Mouse (Mus musculus): ENCODE results near the gene Msh6. TPM values are rescaled to one million over a fixed set of nuclear protein-coding genes. Genes with fewer than 3 reads are reported as not detected.
"Not testable (repeated sequence)": the region's sequence is repeated elsewhere in the genome, so short reads cannot be mapped to it uniquely, and the experiment has no call there.

Msh6 gene
- polyA plus RNA-seq, 1 experiment from 2014 or later: 28.6 TPM

GRCm38 (mm10) chr17:87963081-87964075 is 11.5 kb upstream of the Msh6 start:
- Histone ChIP-seq H3K27ac (replicated peaks) (no peak overlapping the region), H3K36me3 (no peaks in the 10 kb centered on the region), H3K9ac (no peak overlapping the region), H3K9me3 (peaks cover 10% of the 10 kb centered on the region; the same call in 1 of the 2 replicates), H3K4me1 (no peaks in the 10 kb centered on the region), H3K4me3 (no peak overlapping the region), H3K27me3 (replicated peaks) (no peaks in the 10 kb centered on the region), H3K4me2 (no peak overlapping the region)
- 83% methylated on average over 14 of the region's 14 CpGs for WGBS
- no peak for ATAC-seq (ENCODE audit: extremely low read depth, insufficient number of reproducible peaks, low FRiP score, low TSS enrichment)

DNA sequence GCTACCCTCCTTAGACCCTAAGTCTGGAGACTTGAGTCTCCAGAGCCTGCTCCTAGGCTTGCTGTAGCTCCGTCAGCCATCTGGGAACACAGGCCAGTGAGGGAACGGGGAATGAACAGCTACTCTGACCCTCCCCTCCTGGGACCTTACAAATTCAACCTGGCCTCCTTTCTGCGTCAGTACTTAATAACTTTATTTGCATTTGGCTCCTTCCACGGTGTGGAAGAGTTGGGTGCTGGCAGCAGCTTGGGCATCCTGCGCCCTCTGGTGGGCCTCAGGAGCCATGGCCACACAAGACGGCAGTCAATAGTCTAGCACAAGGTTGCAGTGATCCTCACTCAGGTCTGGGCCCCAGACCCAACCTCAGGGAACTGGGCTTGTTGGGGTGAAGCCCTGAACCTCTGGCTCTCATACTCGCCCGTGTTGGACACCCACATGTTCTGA is 6.4 kb upstream of the Msh6 start:
- H3K4me2 ChIP-seq; H3K36me3 ChIP-seq; ATAC-seq (ENCODE audit: extremely low read depth, insufficient number of reproducible peaks, low FRiP score, low TSS enrichment); H3K9ac ChIP-seq; H3K4me3 ChIP-seq; H3K27me3 ChIP-seq (replicated peaks); H3K27ac ChIP-seq (replicated peaks); H3K4me1 ChIP-seq; H3K9me3 ChIP-seq: not testable (repeated sequence)
- WGBS: 37% methylated on average over 6 of the region's 8 CpGs

DNA sequence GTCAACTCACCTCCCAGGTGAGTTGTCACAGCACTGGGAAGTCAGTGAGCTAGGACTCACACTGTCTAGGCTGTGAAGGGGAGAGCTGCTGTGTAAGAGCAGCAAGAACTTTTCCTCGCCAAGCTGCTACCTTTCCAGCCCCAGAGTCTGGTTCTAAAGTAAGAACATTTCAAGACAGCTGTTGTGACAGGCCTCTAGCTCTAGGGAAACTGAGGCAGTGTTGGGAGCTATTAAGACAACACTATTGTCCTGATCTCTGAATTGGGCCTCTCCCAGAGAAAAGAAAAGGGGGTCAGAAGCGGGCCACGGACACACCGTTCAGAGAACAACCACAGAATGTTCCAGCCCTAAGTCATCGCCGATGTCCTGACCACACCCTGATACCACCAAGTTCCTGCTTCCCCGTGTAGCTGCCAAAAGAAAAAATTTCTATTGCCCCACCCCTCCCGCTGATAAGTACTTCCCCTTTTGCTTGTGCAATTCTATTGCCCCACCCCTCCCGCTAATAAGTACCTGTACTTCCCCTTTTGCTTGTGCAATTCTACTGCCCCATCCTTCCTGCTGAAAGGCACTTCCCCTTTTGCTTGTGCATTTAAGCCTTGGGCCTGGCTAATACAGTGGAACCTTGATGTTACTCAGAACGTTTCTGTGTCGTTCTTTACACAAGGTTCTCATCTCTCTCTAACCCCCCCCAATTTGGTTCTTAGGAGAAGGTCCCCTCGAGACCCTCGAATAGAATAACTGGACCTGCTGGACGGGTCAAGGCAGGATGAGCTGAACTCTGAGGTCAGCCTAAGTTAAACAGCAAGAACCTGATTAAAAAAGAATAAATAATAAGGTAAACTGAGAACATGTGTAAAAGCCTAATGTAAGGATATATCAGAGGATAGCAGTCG is 2.9 kb upstream of the Msh6 start:
- not testable (repeated sequence) for H3K27me3 ChIP-seq (replicated peaks); H3K27ac ChIP-seq (replicated peaks); H3K36me3 ChIP-seq; ATAC-seq (ENCODE audit: extremely low read depth, insufficient number of reproducible peaks, low FRiP score, low TSS enrichment); H3K4me2 ChIP-seq; H3K9ac ChIP-seq; H3K9me3 ChIP-seq; H3K4me3 ChIP-seq
- peaks cover 22% of the 10 kb centered on the region for H3K4me1 ChIP-seq
- WGBS: 74% methylated on average over 15 of the region's 15 CpGs

DNA sequence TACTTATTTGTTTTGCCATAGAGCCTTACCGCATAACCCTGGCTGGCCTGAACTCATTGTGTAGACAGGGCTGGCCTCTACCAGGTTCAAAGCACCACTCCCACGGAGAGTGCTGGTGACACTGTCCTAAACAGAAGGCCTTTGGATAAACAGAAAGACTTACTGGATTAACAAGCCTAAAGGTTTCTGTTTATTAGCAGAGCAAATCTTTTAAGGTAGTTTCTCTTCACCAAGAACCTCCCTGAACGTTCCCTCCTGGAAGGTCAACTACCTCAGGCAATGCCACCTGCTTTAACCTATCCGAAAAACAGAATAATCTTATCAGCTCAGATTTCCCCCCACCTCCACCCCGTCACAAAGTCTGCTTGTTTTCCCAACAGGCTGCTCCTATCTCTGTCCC is 2.0 kb upstream of the Msh6 start:
- peaks cover 8% of the 10 kb centered on the region for H3K36me3 ChIP-seq
- WGBS: 51% methylated on average over 5 of the region's 5 CpGs

GRCm38 (mm10) chr17:87973261-87974167 is 1.3 kb upstream of the Msh6 start:
- Histone ChIP-seq H3K27ac (replicated peaks) (no peak overlapping the region), H3K9me3 (no peaks in the 10 kb centered on the region), H3K4me1 (peaks cover 24% of the 10 kb centered on the region), H3K27me3 (replicated peaks) (no peaks in the 10 kb centered on the region), H3K36me3 (peaks cover 14% of the 10 kb centered on the region), H3K4me3 (peak overlapping the region; percentile 85; the same call in 1 of the 2 replicates), H3K4me2 (peak overlapping the region; percentile 86), H3K9ac (no peak overlapping the region)
- no peak for ATAC-seq (ENCODE audit: extremely low read depth, insufficient number of reproducible peaks, low FRiP score, low TSS enrichment)
- 63% methylated on average over 10 of the region's 10 CpGs for WGBS

More for the DNA sequence above, 2.0 kb upstream of the Msh6 start:
- Histone ChIP-seq H3K4me1 (peaks cover 24% of the 10 kb centered on the region), H3K4me3 (no peak overlapping the region), H3K27ac (replicated peaks) (no peak overlapping the region), H3K4me2 (no peak overlapping the region), H3K9ac (no peak overlapping the region), H3K27me3 (replicated peaks) (no peaks in the 10 kb centered on the region), H3K9me3 (no peaks in the 10 kb centered on the region)
- ATAC-seq (ENCODE audit: extremely low read depth, insufficient number of reproducible peaks, low FRiP score, low TSS enrichment): no peak

- H3K9ac ChIP-seq: peak overlapping the region; percentile 85
- peak overlapping the region; percentile 82 for H3K27ac ChIP-seq (replicated peaks)
- peak overlapping the region; percentile 85 for H3K4me3 ChIP-seq
- H3K9me3 ChIP-seq: no peaks in the 10 kb centered on the region
- peak overlapping the region; percentile 86 for H3K4me2 ChIP-seq
- no peaks in the 10 kb centered on the region for H3K27me3 ChIP-seq (replicated peaks)
- under 1% methylated on average over 58 of the region's 68 CpGs for WGBS
- peak; percentile 53 for ATAC-seq (ENCODE audit: extremely low read depth, insufficient number of reproducible peaks, low FRiP score, low TSS enrichment)
- peaks cover 24% of the 10 kb centered on the region for H3K4me1 ChIP-seq
- H3K36me3 ChIP-seq: peaks cover 18% of the 10 kb centered on the region
These were observed 479 bp downstream of the Msh6 start for GRCm38 (mm10) chr17:87975229-87975853.

GRCm38 (mm10) chr17:87976154-87976806 is 1.4 kb downstream of the Msh6 start:
- WGBS: 64% methylated on average over 9 of the region's 9 CpGs
- Histone ChIP-seq H3K27me3 (replicated peaks) (no peaks in the 10 kb centered on the region), H3K36me3 (peaks cover 27% of the 10 kb centered on the region), H3K27ac (replicated peaks) (no peak overlapping the region), H3K4me2 (peak overlapping the region; percentile 86), H3K9ac (peak overlapping the region; percentile 85), H3K4me1 (peaks cover 24% of the 10 kb centered on the region), H3K4me3 (peak overlapping the region; percentile 85), H3K9me3 (no peaks in the 10 kb centered on the region)
- no peak for ATAC-seq (ENCODE audit: extremely low read depth, insufficient number of reproducible peaks, low FRiP score, low TSS enrichment)

DNA sequence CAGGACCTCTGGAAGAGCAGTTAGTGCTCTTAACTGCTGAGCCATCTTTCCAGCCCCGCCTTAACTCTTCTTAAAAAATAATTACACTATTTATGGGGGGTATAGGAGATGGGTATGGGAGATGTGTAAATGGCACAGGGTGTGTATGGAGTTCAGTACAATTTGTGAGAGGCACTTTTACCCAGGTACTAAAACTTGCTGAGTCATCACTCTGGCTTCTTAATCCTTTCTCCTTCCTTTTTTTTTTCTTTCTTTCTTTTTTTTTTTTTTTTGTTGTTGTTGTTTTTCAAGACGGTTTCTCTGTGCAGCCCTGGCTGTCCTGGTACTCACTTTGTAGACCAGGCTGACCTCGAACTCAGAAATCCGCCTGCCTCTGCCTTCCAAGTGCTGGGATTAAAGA is 2.1 kb downstream of the Msh6 start:
- H3K9me3 ChIP-seq; H3K4me3 ChIP-seq; H3K27ac ChIP-seq (replicated peaks); H3K4me2 ChIP-seq; H3K27me3 ChIP-seq (replicated peaks); ATAC-seq (ENCODE audit: extremely low read depth, insufficient number of reproducible peaks, low FRiP score, low TSS enrichment); H3K9ac ChIP-seq: not testable (repeated sequence)
- 83% methylated on average over 4 of the region's 4 CpGs for WGBS
- Histone ChIP-seq H3K4me1 (peaks cover 24% of the 10 kb centered on the region), H3K36me3 (peaks cover 34% of the 10 kb centered on the region)

- not testable (repeated sequence) for H3K4me3 ChIP-seq; ATAC-seq (ENCODE audit: extremely low read depth, insufficient number of reproducible peaks, low FRiP score, low TSS enrichment); H3K9ac ChIP-seq; H3K27me3 ChIP-seq (replicated peaks); H3K4me2 ChIP-seq; H3K9me3 ChIP-seq; H3K27ac ChIP-seq (replicated peaks)
- peaks cover 16% of the 10 kb centered on the region for H3K4me1 ChIP-seq
- 85% methylated on average over 1 of the region's 1 CpGs for WGBS
- peaks cover 61% of the 10 kb centered on the region for H3K36me3 ChIP-seq
These were observed 4.8 kb downstream of the Msh6 start for GRCm38 (mm10) chr17:87979696-87980095.

GRCm38 (mm10) chr17:87982112-87982511 is 7.2 kb downstream of the Msh6 start:
- H3K27ac ChIP-seq (replicated peaks): no peak overlapping the region
- WGBS: 84% methylated on average over 3 of the region's 3 CpGs
- ATAC-seq (ENCODE audit: extremely low read depth, insufficient number of reproducible peaks, low FRiP score, low TSS enrichment): no peak
- H3K4me2 ChIP-seq: no peak overlapping the region
- H3K9ac ChIP-seq: no peak overlapping the region
- no peaks in the 10 kb centered on the region for H3K9me3 ChIP-seq
- H3K4me3 ChIP-seq: no peak overlapping the region
- 0 out of 2 replicates have a peak, but pooled peaks cover under 1% of the 10 kb centered on the region for H3K4me1 ChIP-seq
- peaks cover 84% of the 10 kb centered on the region for H3K36me3 ChIP-seq
- H3K27me3 ChIP-seq (replicated peaks): no peaks in the 10 kb centered on the region
